Mouse (Mus musculus): ENCODE measurements at regions not wholly inside any gene's neighbourhood (a gene's known extent, or its start where the extent isn't known, plus 50 kb on each side); places are given as distances from the start of the nearest gene placed in this dataset.

DNA sequence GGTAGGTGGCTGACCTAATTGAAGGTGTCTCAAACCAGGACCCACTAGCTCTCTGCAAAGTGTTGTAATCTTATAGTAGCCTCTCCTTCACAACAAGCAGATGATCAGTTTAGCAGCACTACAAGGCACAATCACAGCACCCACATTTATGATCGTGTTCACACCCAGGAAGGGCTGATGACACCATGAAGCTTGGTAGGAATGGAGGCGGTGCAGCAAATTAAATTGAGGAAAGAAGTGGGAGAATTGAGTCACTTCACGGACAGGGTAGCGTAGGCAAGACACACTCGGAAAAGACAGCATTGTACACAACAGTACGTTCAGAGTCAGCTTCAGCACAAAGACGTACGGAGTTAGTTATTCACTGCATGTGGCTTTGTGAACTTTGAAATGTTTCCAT lies 94.4 kb upstream of the Serp2 start:
- H3K27ac ChIP-seq (ENCODE audit: low read length) = no peak overlapping the region
- 96% methylated on average over 8 of the region's 8 CpGs for WGBS

DNA sequence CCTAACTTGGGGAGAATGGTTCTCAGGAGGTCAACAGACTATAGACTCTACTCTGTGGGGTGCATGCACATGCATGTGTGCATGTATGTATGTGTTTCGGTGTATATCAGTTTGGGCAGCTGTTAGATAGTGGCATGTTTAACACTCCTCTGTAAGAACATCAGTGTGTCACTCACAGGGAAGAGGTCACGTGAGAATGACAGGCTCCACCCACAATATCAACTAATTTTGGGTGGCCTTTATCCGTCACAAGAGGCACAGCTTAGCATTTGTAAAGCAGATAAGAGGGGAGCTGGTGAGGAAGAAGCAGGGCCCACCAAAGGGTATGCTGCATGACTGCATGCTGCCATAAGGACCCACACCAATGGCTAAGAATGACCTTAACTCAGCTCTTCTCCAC lies 93.2 kb upstream of the Serp2 start:
- H3K36me3 ChIP-seq (ENCODE audit: control insufficient read depth, insufficient read depth) = no peaks in the 10 kb centered on the region
- no peak for ATAC-seq
- H3K27me3 ChIP-seq (replicated peaks; ENCODE audit: control insufficient read depth, insufficient read depth, low read length) = no peaks in the 10 kb centered on the region
- H3K27ac ChIP-seq (ENCODE audit: low read length) = no peak overlapping the region
- no peak overlapping the region for H3K9ac ChIP-seq (replicated peaks; ENCODE audit: low read depth, low read length)
- no peaks in the 10 kb centered on the region for H3K4me1 ChIP-seq (replicated peaks; ENCODE audit: control insufficient read depth, insufficient read depth, low read length)
- WGBS = 82% methylated on average over 3 of the region's 3 CpGs
- no peak overlapping the region for H3K4me2 ChIP-seq (ENCODE audit: low read length)
- no peaks in the 10 kb centered on the region for H3K9me3 ChIP-seq (ENCODE audit: control insufficient read depth, low read length)
- H3K4me3 ChIP-seq (replicated peaks; ENCODE audit: low read length) = no peak overlapping the region

More for the DNA sequence above, 94.4 kb upstream of the Serp2 start:
- Histone ChIP-seq H3K4me3 (replicated peaks; ENCODE audit: low read length) (no peak overlapping the region), H3K4me2 (ENCODE audit: low read length) (no peak overlapping the region), H3K9ac (replicated peaks; ENCODE audit: low read depth, low read length) (no peak overlapping the region), H3K27me3 (replicated peaks; ENCODE audit: control insufficient read depth, insufficient read depth, low read length) (no peaks in the 10 kb centered on the region), H3K4me1 (replicated peaks; ENCODE audit: control insufficient read depth, insufficient read depth, low read length) (no peaks in the 10 kb centered on the region), H3K9me3 (ENCODE audit: control insufficient read depth, low read length) (no peaks in the 10 kb centered on the region), H3K36me3 (ENCODE audit: control insufficient read depth, insufficient read depth) (no peaks in the 10 kb centered on the region)
- ATAC-seq = no peak

- Histone ChIP-seq H3K27me3 (replicated peaks; ENCODE audit: control insufficient read depth, insufficient read depth, low read length) (no peaks in the 10 kb centered on the region), H3K4me3 (replicated peaks; ENCODE audit: low read length) (no peak overlapping the region), H3K9ac (replicated peaks; ENCODE audit: low read depth, low read length) (no peak overlapping the region), H3K27ac (ENCODE audit: low read length) (no peak overlapping the region), H3K4me2 (ENCODE audit: low read length) (no peak overlapping the region), H3K9me3 (ENCODE audit: control insufficient read depth, low read length) (no peaks in the 10 kb centered on the region), H3K36me3 (ENCODE audit: control insufficient read depth, insufficient read depth) (no peaks in the 10 kb centered on the region), H3K4me1 (replicated peaks; ENCODE audit: control insufficient read depth, insufficient read depth, low read length) (no peaks in the 10 kb centered on the region)
- ATAC-seq = no peak
- WGBS = 80% methylated on average over 3 of the region's 3 CpGs
These were observed 88.0 kb upstream of the Serp2 start for GRCm38 (mm10) chr14:76644716-76645115.

- H3K4me3 ChIP-seq (replicated peaks; ENCODE audit: low read length) = no peak overlapping the region
- no peak overlapping the region for H3K27ac ChIP-seq (ENCODE audit: low read length)
- H3K4me2 ChIP-seq (ENCODE audit: low read length) = no peak overlapping the region
- WGBS = 89% methylated on average over 4 of the region's 4 CpGs
- H3K36me3 ChIP-seq (ENCODE audit: control insufficient read depth, insufficient read depth) = no peaks in the 10 kb centered on the region
- no peaks in the 10 kb centered on the region for H3K27me3 ChIP-seq (replicated peaks; ENCODE audit: control insufficient read depth, insufficient read depth, low read length)
- no peaks in the 10 kb centered on the region for H3K9me3 ChIP-seq (ENCODE audit: control insufficient read depth, low read length)
- ATAC-seq = no peak
- H3K9ac ChIP-seq (replicated peaks; ENCODE audit: low read depth, low read length) = no peak overlapping the region
- H3K4me1 ChIP-seq (replicated peaks; ENCODE audit: control insufficient read depth, insufficient read depth, low read length) = no peaks in the 10 kb centered on the region
These were observed 85.3 kb upstream of the Serp2 start for GRCm38 (mm10) chr14:76641752-76642529.

DNA sequence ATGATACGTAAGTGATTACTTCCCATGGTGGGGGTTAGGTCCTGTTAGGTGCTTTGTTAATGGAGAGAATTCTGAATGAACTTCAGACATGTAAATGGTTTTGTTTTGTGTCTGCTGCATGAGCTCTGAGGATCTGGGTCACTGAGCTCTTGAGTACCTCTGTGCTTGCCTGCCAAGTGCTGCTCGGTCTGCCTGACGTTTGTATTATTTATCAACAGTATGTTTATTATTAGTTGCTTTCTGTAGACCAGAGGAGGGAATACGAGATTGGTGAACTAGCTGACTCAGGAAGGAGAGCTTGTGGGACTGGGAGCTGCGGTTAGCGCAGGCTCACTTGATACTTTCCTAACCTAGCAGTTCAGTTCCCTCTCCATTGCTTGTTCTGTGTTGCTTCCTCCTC lies 76.5 kb upstream of the Serp2 start:
- H3K36me3 ChIP-seq (ENCODE audit: control insufficient read depth, insufficient read depth) = no peaks in the 10 kb centered on the region
- no peak overlapping the region for H3K9ac ChIP-seq (replicated peaks; ENCODE audit: low read depth, low read length)
- no peak overlapping the region for H3K4me2 ChIP-seq (ENCODE audit: low read length)
- WGBS = 53% methylated on average over 6 of the region's 6 CpGs
- ATAC-seq = no peak
- H3K4me3 ChIP-seq (replicated peaks; ENCODE audit: low read length) = no peak overlapping the region
- H3K9me3 ChIP-seq (ENCODE audit: control insufficient read depth, low read length) = no peaks in the 10 kb centered on the region
- H3K27me3 ChIP-seq (replicated peaks; ENCODE audit: control insufficient read depth, insufficient read depth, low read length) = no peaks in the 10 kb centered on the region
- no peak overlapping the region for H3K27ac ChIP-seq (ENCODE audit: low read length)
- H3K4me1 ChIP-seq (replicated peaks; ENCODE audit: control insufficient read depth, insufficient read depth, low read length) = peaks cover 11% of the 10 kb centered on the region

GRCm38 (mm10) chr14:76632763-76633162 lies 76.1 kb upstream of the Serp2 start:
- Histone ChIP-seq H3K4me3 (replicated peaks; ENCODE audit: low read length) (no peak overlapping the region), H3K36me3 (ENCODE audit: control insufficient read depth, insufficient read depth) (no peaks in the 10 kb centered on the region), H3K27ac (ENCODE audit: low read length) (no peak overlapping the region), H3K4me1 (replicated peaks; ENCODE audit: control insufficient read depth, insufficient read depth, low read length) (peaks cover 13% of the 10 kb centered on the region), H3K9me3 (ENCODE audit: control insufficient read depth, low read length) (no peaks in the 10 kb centered on the region), H3K4me2 (ENCODE audit: low read length) (no peak overlapping the region), H3K27me3 (replicated peaks; ENCODE audit: control insufficient read depth, insufficient read depth, low read length) (no peaks in the 10 kb centered on the region), H3K9ac (replicated peaks; ENCODE audit: low read depth, low read length) (no peak overlapping the region)
- WGBS = 74% methylated on average over 6 of the region's 6 CpGs
- no peak for ATAC-seq

- Histone ChIP-seq H3K9me3 (ENCODE audit: control insufficient read depth, low read length) (no peaks in the 10 kb centered on the region), H3K27ac (ENCODE audit: low read length) (no peak overlapping the region), H3K27me3 (replicated peaks; ENCODE audit: control insufficient read depth, insufficient read depth, low read length) (no peaks in the 10 kb centered on the region), H3K4me1 (replicated peaks; ENCODE audit: control insufficient read depth, insufficient read depth, low read length) (peaks cover 13% of the 10 kb centered on the region), H3K36me3 (ENCODE audit: control insufficient read depth, insufficient read depth) (no peaks in the 10 kb centered on the region), H3K4me3 (replicated peaks; ENCODE audit: low read length) (no peak overlapping the region), H3K9ac (replicated peaks; ENCODE audit: low read depth, low read length) (no peak overlapping the region), H3K4me2 (ENCODE audit: low read length) (no peak overlapping the region)
- WGBS = 84% methylated on average over 6 of the region's 6 CpGs
- ATAC-seq = no peak
These were observed 75.1 kb upstream of the Serp2 start for GRCm38 (mm10) chr14:76631740-76632139.

- H3K27me3 ChIP-seq (replicated peaks; ENCODE audit: control insufficient read depth, insufficient read depth, low read length) = no peaks in the 10 kb centered on the region
- no peak for ATAC-seq
- H3K4me3 ChIP-seq (replicated peaks; ENCODE audit: low read length) = no peak overlapping the region
- H3K27ac ChIP-seq (ENCODE audit: low read length) = no peak overlapping the region
- no peak overlapping the region for H3K4me2 ChIP-seq (ENCODE audit: low read length)
- H3K4me1 ChIP-seq (replicated peaks; ENCODE audit: control insufficient read depth, insufficient read depth, low read length) = peaks cover 15% of the 10 kb centered on the region
- 86% methylated on average over 4 of the region's 4 CpGs for WGBS
- H3K9ac ChIP-seq (replicated peaks; ENCODE audit: low read depth, low read length) = no peak overlapping the region
- H3K36me3 ChIP-seq (ENCODE audit: control insufficient read depth, insufficient read depth) = no peaks in the 10 kb centered on the region
- no peaks in the 10 kb centered on the region for H3K9me3 ChIP-seq (ENCODE audit: control insufficient read depth, low read length)
These were observed 74.5 kb upstream of the Serp2 start for GRCm38 (mm10) chr14:76631181-76631580.

DNA sequence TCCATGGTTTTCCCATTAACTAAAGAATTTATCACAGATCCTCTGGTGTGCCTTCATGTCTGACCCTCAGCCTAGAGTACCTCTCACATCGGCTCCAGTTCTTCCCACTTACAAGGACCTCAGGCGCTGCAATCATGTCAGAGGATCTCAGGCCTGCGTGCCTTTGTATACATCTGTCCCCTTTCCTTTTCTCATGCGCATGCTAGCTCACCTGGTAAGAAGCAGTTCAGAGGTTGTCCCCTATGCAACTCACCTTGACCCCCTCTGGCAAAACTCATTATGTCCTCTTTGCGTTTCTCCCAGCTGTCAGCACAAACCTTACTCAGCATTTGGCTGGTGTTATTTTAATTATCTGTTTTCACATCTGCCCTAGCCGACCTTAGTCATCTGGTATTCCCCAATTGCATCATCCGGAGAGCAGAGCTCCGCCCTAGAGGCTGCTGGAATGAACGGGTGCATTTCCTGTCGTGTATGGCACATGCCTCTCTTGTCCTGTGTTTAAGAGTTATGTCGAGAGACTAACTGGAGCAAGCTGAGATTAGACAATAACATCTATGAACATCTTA lies 73.3 kb upstream of the Serp2 start:
- Histone ChIP-seq H3K4me3 (replicated peaks; ENCODE audit: low read length) (no peak overlapping the region), H3K4me2 (ENCODE audit: low read length) (no peak overlapping the region), H3K27ac (ENCODE audit: low read length) (no peak overlapping the region), H3K4me1 (replicated peaks; ENCODE audit: control insufficient read depth, insufficient read depth, low read length) (peaks cover 23% of the 10 kb centered on the region), H3K36me3 (ENCODE audit: control insufficient read depth, insufficient read depth) (no peaks in the 10 kb centered on the region), H3K9me3 (ENCODE audit: control insufficient read depth, low read length) (no peaks in the 10 kb centered on the region), H3K27me3 (replicated peaks; ENCODE audit: control insufficient read depth, insufficient read depth, low read length) (no peaks in the 10 kb centered on the region), H3K9ac (replicated peaks; ENCODE audit: low read depth, low read length) (no peak overlapping the region)
- no peak for ATAC-seq
- whole genome bisulfite sequencing = 90% methylated on average over 11 of the region's 11 CpGs
